Mouse (Mus musculus) liver, postnatal 0 days (tissue): Measurements from ENCODE around the gene Srbd1.
A peak's percentile ranks its signal among the peaks of the same experiment; 100 is the strongest.

Experiments
- CTCF ChIP-seq: sonication (generic); IDR thresholded peaks from 2 replicates; pipeline ENCODE4 v1.5.1; 2016; ENCODE audit warnings: antibody characterized with exemption, low read depth
- EP300 ChIP-seq: IDR thresholded peaks from 2 replicates; pipeline ENCODE4 v1.6.1; 2016; ENCODE audit warnings: antibody characterized with exemption, low read depth, mild to moderate bottlenecking

DNA sequence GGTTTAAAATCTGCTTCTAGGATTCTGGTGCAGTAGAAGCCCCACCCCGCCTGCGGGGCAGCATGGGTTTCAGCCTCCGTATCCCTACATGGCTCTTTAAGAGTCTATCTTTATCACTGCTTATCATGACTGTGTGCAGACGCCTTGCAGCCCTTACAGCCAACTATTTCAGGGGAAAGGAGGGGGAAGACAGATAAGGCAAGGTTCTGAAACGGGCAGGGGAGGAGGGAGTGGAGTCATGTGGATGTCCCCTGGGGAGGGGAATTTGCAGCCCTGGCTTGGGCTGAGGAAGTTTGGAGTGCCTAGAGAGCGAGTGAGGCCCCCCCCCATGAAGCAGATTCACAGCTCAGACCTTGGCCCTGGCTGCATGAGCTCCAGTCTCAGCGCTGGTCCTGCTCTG is 40.6 kb upstream of the Srbd1 start:
- TF ChIP-seq CTCF (no peak), EP300 (0 out of 2 replicates have a peak, but pooled peaks have one; percentile 37)
